Mouse (Mus musculus): ENCODE results near the gene Igsf1.

The Igsf1 gene

DNA sequence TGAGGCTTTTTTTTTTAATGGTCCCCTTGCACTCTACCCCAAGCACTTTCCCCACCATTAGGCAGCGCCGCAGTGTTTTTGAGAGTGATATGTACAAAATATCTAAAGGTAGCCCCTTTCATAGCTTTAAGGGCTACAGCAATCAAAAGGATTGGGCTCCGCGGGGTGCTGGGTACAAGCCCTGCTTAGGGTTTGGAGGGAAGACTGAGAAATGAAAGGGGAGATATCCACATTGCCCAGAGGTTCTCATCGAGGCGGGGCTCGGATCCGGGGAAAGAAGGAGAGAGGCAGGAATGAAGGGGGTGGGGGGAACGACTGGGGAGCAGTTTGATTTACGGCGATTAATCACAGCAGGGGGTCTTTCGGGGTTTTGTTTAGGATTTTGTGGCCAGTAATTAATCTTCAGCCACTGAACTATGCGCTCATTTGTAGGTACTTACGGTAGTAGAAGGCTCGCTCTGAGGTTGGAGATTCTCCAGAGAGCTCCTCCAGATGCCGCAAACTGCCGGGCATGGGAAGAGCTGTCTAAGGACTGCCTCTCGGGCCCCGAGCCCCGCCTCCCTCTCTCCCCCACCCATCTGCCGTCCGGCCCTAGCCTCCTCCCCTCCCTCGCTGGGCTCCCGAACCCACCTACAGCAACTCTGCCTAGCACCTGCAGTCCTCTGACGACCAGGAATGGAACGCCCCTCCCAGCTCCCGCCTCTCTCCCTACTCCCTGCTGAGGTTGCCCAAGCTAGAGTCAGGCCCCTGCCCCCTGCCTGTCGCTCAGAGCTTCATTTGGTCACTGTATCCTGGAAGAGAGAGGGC is at the start of gene Igsf1:
Igsf1 (minus strand) TSS at position 537 of the 807 bp plus-strand sequence.
- DNase-seq = peak; percentile 18

DNA sequence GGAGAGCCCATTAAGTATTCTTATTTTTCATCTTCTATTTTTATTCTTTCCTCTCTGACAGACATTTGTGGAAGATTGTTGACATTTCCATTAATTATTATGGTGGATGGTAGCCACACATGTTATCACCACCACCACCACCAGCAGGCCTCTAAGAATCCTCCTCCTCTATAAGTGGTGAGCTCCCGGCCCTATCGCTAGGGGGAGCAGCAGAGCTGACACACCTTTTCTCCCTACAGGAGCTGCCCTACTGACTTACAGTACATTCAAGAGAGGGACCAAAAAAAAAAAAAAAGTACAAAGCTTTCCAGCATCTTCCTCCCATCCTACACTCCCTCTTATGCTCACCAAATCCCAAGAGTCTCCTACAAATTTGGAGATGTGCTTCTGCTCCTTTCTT is 26.7 kb downstream of the Igsf1 start:
- DNase-seq = no peak

DNA sequence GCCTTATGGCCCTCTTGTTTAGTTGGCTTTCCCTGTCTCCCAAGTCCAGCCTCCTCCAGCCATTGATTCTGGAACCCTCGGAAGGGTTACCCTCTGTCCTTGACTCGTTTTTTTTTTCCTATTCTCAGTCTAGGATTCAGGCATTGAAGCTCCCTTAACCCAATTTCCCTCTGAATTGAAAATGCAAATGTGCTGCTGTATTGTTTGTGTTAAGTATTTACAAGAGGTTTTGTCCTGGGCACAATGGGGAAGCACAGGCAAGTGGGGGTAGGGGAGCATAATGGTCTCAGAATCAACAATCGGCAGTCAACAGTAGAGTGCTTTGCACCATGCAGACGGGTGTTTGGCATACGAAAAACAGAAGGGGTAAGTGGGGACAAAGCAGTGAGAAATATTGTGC is 52.4 kb downstream of the Igsf1 start:
- DNase-seq = no peak

DNA sequence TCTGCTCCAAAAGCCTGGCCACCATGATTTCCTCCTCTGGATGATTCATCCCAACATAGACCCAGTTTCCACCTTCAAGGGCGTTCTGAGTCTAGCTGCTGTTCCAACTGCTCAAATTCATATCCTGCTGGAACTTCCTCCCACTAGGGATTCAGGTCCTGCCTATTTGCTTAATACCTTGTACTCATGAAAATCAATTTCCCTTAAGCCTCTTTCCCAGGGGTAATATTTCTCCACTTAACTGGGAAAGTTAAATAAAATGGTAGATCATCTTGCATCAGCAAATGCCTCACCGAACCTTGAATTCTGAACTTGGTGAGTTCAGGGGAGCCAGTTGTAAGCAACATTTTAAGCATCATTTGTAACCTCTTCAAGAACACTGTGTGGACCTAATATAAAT is 62.6 kb downstream of the Igsf1 start, which contains the start of gene Olfr1321:
Olfr1321 (minus strand) TSS at position 101 of the 400 bp plus-strand sequence.
- DNase-seq = no peak

All from layer of hippocampus, adult 9-11 months (tissue).